Mouse (Mus musculus) spleen, adult 2 months (tissue): ENCODE results near the gene Ppox. TPM values are rescaled to one million over a fixed set of nuclear protein-coding genes. Genes with fewer than 3 reads are reported as not detected.
"Not testable (repeated sequence)": the region's sequence is repeated elsewhere in the genome, so short reads cannot be mapped to it uniquely, and the experiment has no call there.

ENCODE experiments used
- DNase-seq, 2 experiments: peaks; one replicate each; pipeline versions ENCODE4 v3.0.0 to v3.0.0-alpha.2; 2012 to 2021; ENCODE audit warnings: low spot score in 2 of 2, low read depth in 1 of 2
- H3K27ac ChIP-seq: fragments of 200-500 bp; 2 replicates; pipeline ENCODE4 v1.5.1; 2012; ENCODE audit warnings: low read length, inconsistent platforms; ENCODE audit not compliant: insufficient read depth
- H3K27me3 ChIP-seq: fragments of 200-500 bp; 2 replicates; pipeline ENCODE4 v1.6.1; 2012; ENCODE audit warnings: mild to moderate bottlenecking, moderate library complexity, low read length, inconsistent platforms; ENCODE audit not compliant: control insufficient read depth, insufficient read depth
- H3K36me3 ChIP-seq: fragments of 200-500 bp; 2 replicates; pipeline ENCODE4 v1.6.1; 2012; ENCODE audit warnings: mild to moderate bottlenecking, low read length, inconsistent platforms; ENCODE audit not compliant: control insufficient read depth, insufficient read depth
- H3K4me1 ChIP-seq: fragments of 200-500 bp; 2 replicates; pipeline ENCODE4 v1.6.1; 2011; ENCODE audit warnings: inconsistent platforms; ENCODE audit not compliant: control insufficient read depth, insufficient read depth, insufficient read length
- H3K4me3 ChIP-seq: fragments of 200-500 bp; 2 replicates; pipeline ENCODE4 v1.5.1; 2011; ENCODE audit warnings: mild to moderate bottlenecking, inconsistent platforms; ENCODE audit not compliant: insufficient read depth, insufficient read length; ENCODE audit errors: extremely low read depth
- CTCF ChIP-seq: fragments of 200-500 bp; IDR thresholded peaks from 2 replicates; pipeline ENCODE4 v1.5.1; 2011; ENCODE audit warnings: mild to moderate bottlenecking, inconsistent platforms; ENCODE audit not compliant: insufficient read depth, insufficient read length, insufficient replicate concordance; ENCODE audit errors: extremely low read depth
- POLR2A ChIP-seq: fragments of 200-500 bp; IDR thresholded peaks from 2 replicates; pipeline ENCODE4 v1.6.1; 2011; ENCODE audit warnings: low read depth, low read length, inconsistent platforms
- WGBS: fragments of 180-500 bp; shearing (Covaris S2); methylation state at CpG from one replicate; pipeline ENCODE4 v1.1.7; 2018; 5-methylcytosine and 5-hydroxymethylcytosine counted together
- polyA plus RNA-seq: library from polyadenylated mRNA; depleted of rRNA; stranded (reverse); fragments of >200 nt; gene quantifications from 2 replicates; pipeline ENCODE4 v1.2.3, GENCODE M21; 2012

The Ppox gene
- polyA plus RNA-seq, 1 experiment = 64.6 TPM

DNA sequence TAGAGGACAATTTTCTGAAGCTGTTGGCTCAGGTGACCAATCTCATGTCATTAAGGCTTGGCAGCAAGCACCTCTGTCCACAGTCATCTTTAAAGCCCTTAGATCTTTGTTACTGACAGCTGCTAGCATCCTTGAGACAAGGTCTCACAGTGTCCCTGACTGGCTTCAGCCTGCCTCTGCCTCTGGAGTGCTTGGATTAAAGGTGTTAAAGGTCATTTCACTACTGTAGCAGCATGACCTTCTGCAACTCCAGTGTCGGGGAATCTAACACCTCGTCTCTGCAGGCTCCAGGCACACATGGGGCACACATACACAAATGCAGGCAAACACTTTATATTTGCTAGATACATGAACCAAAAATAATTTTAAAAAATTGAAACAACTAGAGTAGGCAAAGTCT is 44.6 kb upstream of the Ppox start:
- TF ChIP-seq CTCF = no peak
- no peak for TF ChIP-seq POLR2A
- Histone ChIP-seq H3K36me3 (no peaks in the 10 kb centered on the region), H3K4me3 (no peak overlapping the region), H3K27ac (no peak overlapping the region), H3K4me1 (peaks cover 1% of the 10 kb centered on the region; the same call in 1 of the 2 replicates), H3K27me3 (no peaks in the 10 kb centered on the region)
- WGBS = 92% methylated on average over 2 of the region's 2 CpGs
- DNase-seq = no peak

DNA sequence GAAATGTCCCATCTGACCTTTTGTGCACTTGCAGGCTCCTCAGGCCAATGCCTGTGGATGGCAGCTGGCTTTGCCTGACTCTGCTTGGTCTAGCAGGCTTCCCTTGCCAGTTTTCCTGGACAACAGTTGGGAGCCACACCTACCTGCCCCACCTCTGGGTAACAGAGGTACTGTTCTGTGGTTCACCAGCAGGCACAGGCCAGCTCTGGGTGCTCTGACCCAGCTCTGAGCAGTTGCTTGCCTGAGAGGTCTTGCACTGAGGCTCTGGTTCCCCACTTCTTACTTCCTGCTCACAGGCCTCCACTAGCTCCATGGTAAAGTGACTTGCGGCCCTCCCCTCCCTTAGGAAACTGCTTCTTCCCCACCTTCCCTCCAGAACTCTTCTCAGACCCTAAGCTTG is 41.0 kb upstream of the Ppox start:
- TF ChIP-seq CTCF (no peak), POLR2A (no peak)
- 79% methylated on average over 1 of the region's 1 CpGs for WGBS
- no peaks in the 10 kb centered on the region for H3K36me3 ChIP-seq
- no peak overlapping the region for H3K27ac ChIP-seq
- no peaks in the 10 kb centered on the region for H3K27me3 ChIP-seq
- no peak for DNase-seq
- H3K4me3 ChIP-seq = no peak overlapping the region
- no peaks in the 10 kb centered on the region for H3K4me1 ChIP-seq

DNA sequence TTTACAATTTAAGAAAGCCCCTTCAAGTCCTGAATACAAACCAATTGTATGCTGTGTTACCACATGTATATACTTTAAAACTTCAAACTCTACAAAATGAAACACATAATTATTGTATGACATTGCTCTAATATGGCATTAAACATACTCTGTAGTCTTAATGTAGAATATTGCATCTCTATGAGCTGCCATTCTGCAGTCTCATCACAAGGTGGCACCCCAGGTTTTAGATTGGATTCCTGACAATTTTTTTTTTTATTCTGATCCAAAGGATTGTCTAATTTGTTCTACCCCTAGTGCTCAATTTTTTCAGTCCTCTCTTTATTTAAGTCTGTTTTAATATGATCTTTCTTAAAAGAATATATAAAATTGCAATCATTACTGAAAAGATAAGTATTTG is 40.4 kb upstream of the Ppox start:
- no peak for DNase-seq
- H3K36me3 ChIP-seq = no peaks in the 10 kb centered on the region
- no peak overlapping the region for H3K4me3 ChIP-seq
- no peak overlapping the region for H3K27ac ChIP-seq
- H3K27me3 ChIP-seq = no peaks in the 10 kb centered on the region
- TF ChIP-seq POLR2A (no peak), CTCF (no peak)
- no peaks in the 10 kb centered on the region for H3K4me1 ChIP-seq

DNA sequence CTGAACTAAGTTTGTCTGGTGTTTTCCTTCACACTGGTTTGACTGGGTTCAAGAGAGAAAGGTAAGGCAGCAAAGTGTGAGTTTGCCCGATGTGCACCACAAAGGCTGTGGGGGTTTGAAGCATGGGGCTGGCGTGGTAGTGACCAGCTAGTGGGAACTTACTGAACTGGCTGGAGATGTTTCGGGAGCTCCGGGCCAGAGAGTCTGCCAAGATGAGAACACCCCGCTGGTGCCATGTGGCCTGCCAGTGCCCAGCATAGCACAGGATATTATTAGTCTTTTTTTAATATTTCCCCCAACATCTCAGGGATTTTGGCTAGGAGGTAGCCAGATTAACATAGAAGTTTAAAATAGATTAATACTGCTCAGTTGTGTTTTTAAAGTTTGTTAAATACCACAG is 39.2 kb upstream of the Ppox start:
- TF ChIP-seq CTCF (no peak), POLR2A (no peak)
- no peak overlapping the region for H3K4me3 ChIP-seq
- no peaks in the 10 kb centered on the region for H3K27me3 ChIP-seq
- 71% methylated on average over 5 of the region's 5 CpGs for WGBS
- no peak overlapping the region for H3K27ac ChIP-seq
- no peaks in the 10 kb centered on the region for H3K4me1 ChIP-seq
- H3K36me3 ChIP-seq = no peaks in the 10 kb centered on the region
- no peak for DNase-seq

DNA sequence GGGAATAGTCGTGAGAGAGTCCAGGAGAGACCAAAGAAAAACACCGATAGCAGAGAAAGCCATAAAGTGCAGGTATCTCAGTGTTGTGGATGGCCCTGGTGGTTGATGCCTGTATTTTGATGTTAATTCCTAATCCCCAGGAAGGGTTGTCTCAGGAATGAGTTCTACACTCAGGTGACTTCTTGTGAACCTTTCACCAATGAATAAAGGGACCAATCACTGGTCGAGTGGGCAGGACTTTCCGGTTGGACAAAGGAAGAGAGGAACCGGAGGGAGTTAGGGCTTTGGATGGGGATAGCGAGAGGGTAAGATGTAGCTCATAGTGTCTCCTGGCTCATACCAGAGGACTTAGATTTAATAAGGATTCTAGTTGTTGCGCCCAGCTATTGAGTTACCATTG is 38.8 kb upstream of the Ppox start:
- TF ChIP-seq POLR2A (no peak), CTCF (no peak)
- 56% methylated on average over 7 of the region's 7 CpGs for WGBS
- no peak for DNase-seq
- Histone ChIP-seq H3K36me3 (no peaks in the 10 kb centered on the region), H3K27ac (no peak overlapping the region), H3K4me1 (no peaks in the 10 kb centered on the region), H3K27me3 (no peaks in the 10 kb centered on the region), H3K4me3 (no peak overlapping the region)

DNA sequence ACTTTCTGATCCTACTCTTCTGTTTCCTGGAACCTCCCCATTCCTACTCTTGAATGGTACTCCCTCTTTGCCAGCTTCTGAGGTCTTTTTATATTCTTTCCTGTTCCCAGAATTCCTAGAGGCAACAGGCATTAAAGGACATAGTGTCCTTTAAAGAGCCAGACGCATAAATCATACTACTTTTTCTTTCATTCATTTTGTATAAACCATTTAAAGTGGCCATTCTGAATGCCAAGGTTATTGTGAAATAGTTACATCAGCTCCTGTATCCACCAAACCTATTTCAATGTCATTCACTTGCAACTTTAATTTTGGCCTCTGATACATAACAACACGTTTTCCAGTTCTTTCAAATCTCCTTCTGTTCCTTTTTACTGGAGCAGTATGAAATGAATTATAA is 28.3 kb upstream of the Ppox start:
- DNase-seq = no peak
- no peak overlapping the region for H3K4me3 ChIP-seq
- no peaks in the 10 kb centered on the region for H3K4me1 ChIP-seq
- TF ChIP-seq CTCF (no peak), POLR2A (no peak)
- 72% methylated on average over 2 of the region's 2 CpGs for WGBS
- no peaks in the 10 kb centered on the region for H3K36me3 ChIP-seq
- no peaks in the 10 kb centered on the region for H3K27me3 ChIP-seq
- H3K27ac ChIP-seq = no peak overlapping the region

DNA sequence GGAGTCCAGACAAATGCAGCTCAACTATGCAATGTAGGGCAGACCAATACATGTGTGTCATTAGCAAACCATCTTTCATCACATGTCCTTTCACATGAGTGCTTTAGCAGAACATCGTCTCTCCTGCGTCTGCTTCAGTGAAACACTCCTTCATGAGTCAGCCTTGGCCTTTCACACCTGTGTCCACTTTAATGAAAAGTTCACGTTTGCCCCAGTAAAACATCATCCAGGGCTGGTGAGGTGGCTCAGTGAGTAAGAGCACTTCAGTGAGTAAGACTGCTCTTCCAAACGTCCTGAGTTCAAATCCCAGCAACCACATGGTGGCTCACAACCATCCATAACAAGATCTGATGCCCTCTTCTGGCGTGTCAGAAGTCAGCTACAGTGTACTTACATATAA is 25.2 kb upstream of the Ppox start:
- 72% methylated on average over 5 of the region's 5 CpGs for WGBS
- DNase-seq, H3K4me3 ChIP-seq, H3K27me3 ChIP-seq, H3K4me1 ChIP-seq, H3K36me3 ChIP-seq, H3K27ac ChIP-seq: not testable (repeated sequence)
